Mouse (Mus musculus): ENCODE results near the gene Gm44965.

DNA sequence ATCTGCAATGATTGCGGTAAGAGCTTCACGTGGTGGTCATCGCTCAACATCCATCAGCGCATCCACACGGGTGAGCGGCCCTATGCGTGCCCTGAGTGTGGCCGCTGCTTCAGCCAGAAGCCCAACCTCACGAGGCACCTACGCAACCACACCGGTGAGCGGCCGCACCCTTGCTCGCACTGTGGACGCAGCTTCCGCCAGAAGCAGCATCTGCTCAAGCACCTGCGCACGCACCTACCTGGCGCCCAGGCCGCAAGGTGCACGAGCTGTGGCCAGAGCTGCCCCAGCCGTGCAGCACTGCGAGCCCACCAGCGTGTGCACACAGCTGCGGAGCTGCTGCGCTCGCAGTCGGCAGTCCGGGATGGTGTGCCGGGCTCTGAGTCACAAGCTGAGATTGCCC is 26.3 kb downstream of the Gm44965 start:
- TF ChIP-seq CTCF (IDR thresholded peaks at IDR 0.05; ENCODE audit: control insufficient read depth, insufficient read depth, insufficient read length) (no peak), CEBPB (IDR thresholded peaks at IDR 0.05; ENCODE audit: low read depth) (no peak), MYOG (IDR thresholded peaks at IDR 0.05; ENCODE audit: control insufficient read depth, extremely low read depth, insufficient read length) (no peak), USF1 (IDR thresholded peaks at IDR 0.05; ENCODE audit: low read depth) (no peak), MYOD1 (IDR thresholded peaks at IDR 0.05; ENCODE audit: control insufficient read depth, insufficient read length, low read depth) (no peak), MAX (IDR thresholded peaks at IDR 0.05) (no peak), FOSL1 (IDR thresholded peaks at IDR 0.05; ENCODE audit: insufficient read depth, low read length, poor library complexity, severe bottlenecking) (no peak)

Data from C2C12 (cell line).